Mouse (Mus musculus): ENCODE measurements at regions not wholly inside any gene's neighbourhood (a gene's known extent, or its start where the extent isn't known, plus 50 kb on each side); places are given as distances from the start of the nearest gene placed in this dataset.
"Not testable (repeated sequence)": the region's sequence is repeated elsewhere in the genome, so short reads cannot be mapped to it uniquely, and the experiment has no call there.

- no peak for ATAC-seq (replicated peaks; ENCODE audit: insufficient number of reproducible peaks, low FRiP score, low TSS enrichment, poor library complexity, severe bottlenecking)
Observed at GRCm38 (mm10) chr10:96237572-96238130, 101.2 kb downstream of the Gm5426 start.

GRCm38 (mm10) chr10:96238251-96238650, 101.8 kb downstream of the Gm5426 start:
- ATAC-seq (replicated peaks; ENCODE audit: insufficient number of reproducible peaks, low FRiP score, low TSS enrichment, poor library complexity, severe bottlenecking): peak; percentile 49; the same call in 1 of the 2 replicates

- peak; percentile 71 for ATAC-seq (replicated peaks; ENCODE audit: insufficient number of reproducible peaks, low FRiP score, low TSS enrichment, poor library complexity, severe bottlenecking)
Observed at GRCm38 (mm10) chr10:96238850-96239249, 102.4 kb downstream of the Gm5426 start.

GRCm38 (mm10) chr10:96240591-96240990, 104.2 kb downstream of the Gm5426 start:
- peak; percentile 51; the same call in 1 of the 2 replicates for ATAC-seq (replicated peaks; ENCODE audit: insufficient number of reproducible peaks, low FRiP score, low TSS enrichment, poor library complexity, severe bottlenecking)

- no peak for ATAC-seq (replicated peaks; ENCODE audit: insufficient number of reproducible peaks, low FRiP score, low TSS enrichment, poor library complexity, severe bottlenecking)
Observed at GRCm38 (mm10) chr10:96253671-96254070, 117.3 kb downstream of the Gm5426 start.

GRCm38 (mm10) chr10:96254250-96254862, 118.0 kb downstream of the Gm5426 start:
- no peak for ATAC-seq (replicated peaks; ENCODE audit: insufficient number of reproducible peaks, low FRiP score, low TSS enrichment, poor library complexity, severe bottlenecking)

GRCm38 (mm10) chr10:96257935-96258334, 121.5 kb downstream of the Gm5426 start:
- no peak for ATAC-seq (replicated peaks; ENCODE audit: insufficient number of reproducible peaks, low FRiP score, low TSS enrichment, poor library complexity, severe bottlenecking)

- ATAC-seq (replicated peaks; ENCODE audit: insufficient number of reproducible peaks, low FRiP score, low TSS enrichment, poor library complexity, severe bottlenecking): no peak
Observed at GRCm38 (mm10) chr10:96259242-96259641, 122.8 kb downstream of the Gm5426 start.

- ATAC-seq (replicated peaks; ENCODE audit: insufficient number of reproducible peaks, low FRiP score, low TSS enrichment, poor library complexity, severe bottlenecking): no peak
Observed at GRCm38 (mm10) chr10:96259648-96260047, 123.2 kb downstream of the Gm5426 start.

- ATAC-seq (replicated peaks; ENCODE audit: insufficient number of reproducible peaks, low FRiP score, low TSS enrichment, poor library complexity, severe bottlenecking): no peak
Observed at GRCm38 (mm10) chr10:96263544-96263943, 127.1 kb downstream of the Gm5426 start.

- ATAC-seq (replicated peaks; ENCODE audit: insufficient number of reproducible peaks, low FRiP score, low TSS enrichment, poor library complexity, severe bottlenecking): no peak
Observed at GRCm38 (mm10) chr10:96264433-96264832, 128.0 kb downstream of the Gm5426 start.

GRCm38 (mm10) chr10:96264866-96265265, 128.5 kb downstream of the Gm5426 start:
- ATAC-seq (replicated peaks; ENCODE audit: insufficient number of reproducible peaks, low FRiP score, low TSS enrichment, poor library complexity, severe bottlenecking): no peak

- peak; percentile 47 for ATAC-seq (replicated peaks; ENCODE audit: insufficient number of reproducible peaks, low FRiP score, low TSS enrichment, poor library complexity, severe bottlenecking)
Observed at GRCm38 (mm10) chr10:96266100-96266735, 129.8 kb downstream of the Gm5426 start.

- ATAC-seq (replicated peaks; ENCODE audit: insufficient number of reproducible peaks, low FRiP score, low TSS enrichment, poor library complexity, severe bottlenecking): no peak
Observed at GRCm38 (mm10) chr10:96267603-96268002, 131.2 kb downstream of the Gm5426 start.

- peak; percentile 98 for ATAC-seq (replicated peaks; ENCODE audit: insufficient number of reproducible peaks, low FRiP score, low TSS enrichment, poor library complexity, severe bottlenecking)
Observed at GRCm38 (mm10) chr10:96273607-96274365, 137.4 kb downstream of the Gm5426 start.

GRCm38 (mm10) chr10:96280149-96280548, 143.7 kb downstream of the Gm5426 start:
- peak; percentile 75 for ATAC-seq (replicated peaks; ENCODE audit: insufficient number of reproducible peaks, low FRiP score, low TSS enrichment, poor library complexity, severe bottlenecking)

GRCm38 (mm10) chr10:96285407-96286093, 149.1 kb downstream of the Gm5426 start:
- ATAC-seq (replicated peaks; ENCODE audit: insufficient number of reproducible peaks, low FRiP score, low TSS enrichment, poor library complexity, severe bottlenecking): no peak

GRCm38 (mm10) chr10:96286094-96286485, 149.7 kb downstream of the Gm5426 start:
- peak; percentile 76 for ATAC-seq (replicated peaks; ENCODE audit: insufficient number of reproducible peaks, low FRiP score, low TSS enrichment, poor library complexity, severe bottlenecking)

GRCm38 (mm10) chr10:96289005-96289404, 152.6 kb downstream of the Gm5426 start:
- not testable (repeated sequence) for ATAC-seq (replicated peaks; ENCODE audit: insufficient number of reproducible peaks, low FRiP score, low TSS enrichment, poor library complexity, severe bottlenecking)

Data from monocyte, adult 5-6 weeks (primary cell).